Mouse (Mus musculus) frontal cortex, postnatal 36 days (tissue): ENCODE results near the gene Ino80e.
A peak's percentile ranks its signal among the peaks of the same experiment; 100 is the strongest.

Source experiments
- DNase-seq, 2 experiments: peaks; one replicate each; pipeline ENCODE4 v3.0.0; 2022; ENCODE audit warnings: low spot score in 2 of 2

Gene Ino80e

DNA sequence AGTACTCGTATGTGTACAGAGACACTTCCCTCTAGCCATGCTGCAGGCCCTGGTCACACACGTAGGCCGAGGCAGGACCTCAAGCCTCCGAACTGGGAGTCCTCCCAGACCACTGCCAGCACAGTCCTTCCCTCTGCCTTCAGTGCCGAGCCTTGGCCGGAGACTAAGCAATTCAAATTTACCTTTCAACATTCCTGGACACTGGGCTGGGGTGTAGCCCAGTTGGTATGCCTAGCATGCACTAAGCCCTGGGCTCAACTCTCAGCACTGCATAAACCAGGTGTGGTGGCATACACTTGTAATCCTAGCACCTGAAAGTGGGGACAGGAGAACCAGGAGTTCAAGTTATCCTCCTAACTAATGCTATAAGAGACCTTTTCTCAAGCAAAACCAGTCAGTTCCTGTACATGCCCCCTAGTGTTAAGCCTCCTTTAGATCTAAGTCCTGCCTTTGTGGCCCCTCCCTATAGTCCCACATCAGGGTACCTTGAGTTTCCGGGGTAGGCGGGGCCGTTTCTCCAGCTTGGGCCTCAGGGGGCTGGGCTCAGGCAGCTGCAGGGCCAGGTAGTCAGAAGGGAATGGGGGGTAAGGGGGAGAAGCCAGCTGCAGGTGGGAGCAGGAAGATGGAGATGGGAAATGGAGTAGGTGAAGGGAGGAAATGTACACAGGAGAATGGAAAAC is 5.3 kb downstream of the Ino80e start:
- DNase-seq: no peak

DNA sequence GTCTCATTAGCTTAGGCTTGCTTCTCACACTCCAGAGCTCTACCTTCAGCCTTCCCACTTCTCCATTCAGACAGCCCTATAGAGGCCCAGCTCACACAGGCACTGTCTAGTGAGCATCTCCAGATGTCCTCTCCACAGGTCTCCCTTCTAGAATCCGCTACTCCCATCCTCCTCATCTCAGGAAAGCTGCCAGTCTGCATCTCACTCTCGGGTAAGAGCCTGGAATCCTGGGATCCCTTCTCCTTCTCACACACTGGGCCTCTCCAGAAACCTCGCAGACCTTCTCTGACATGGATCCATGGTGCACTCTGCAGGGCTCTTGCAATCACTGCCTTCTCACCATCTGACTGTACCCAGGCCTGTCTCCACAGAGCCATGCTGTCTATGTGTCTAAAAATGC is 6.5 kb downstream of the Ino80e start:
- DNase-seq: no peak

DNA sequence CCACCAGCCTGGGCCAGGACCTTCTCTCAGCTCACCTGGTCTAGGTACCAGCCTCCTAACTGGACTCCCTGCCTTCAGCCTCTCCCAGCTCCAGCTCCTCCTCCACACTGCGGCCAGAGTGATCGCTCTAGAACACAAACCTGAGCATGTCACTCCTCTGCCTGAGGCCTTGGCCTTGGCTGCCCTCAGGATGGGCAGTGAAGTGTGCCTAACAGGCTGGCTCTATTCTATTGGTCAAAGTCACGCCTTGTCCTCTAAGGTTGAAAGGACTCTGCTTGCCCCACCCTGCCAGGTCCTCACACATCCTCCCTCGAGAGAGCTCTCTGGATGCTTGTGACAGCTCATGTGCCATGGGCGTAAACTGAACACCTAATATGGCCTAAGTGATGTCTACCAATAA is 8.7 kb downstream of the Ino80e start:
- no peak for DNase-seq

DNA sequence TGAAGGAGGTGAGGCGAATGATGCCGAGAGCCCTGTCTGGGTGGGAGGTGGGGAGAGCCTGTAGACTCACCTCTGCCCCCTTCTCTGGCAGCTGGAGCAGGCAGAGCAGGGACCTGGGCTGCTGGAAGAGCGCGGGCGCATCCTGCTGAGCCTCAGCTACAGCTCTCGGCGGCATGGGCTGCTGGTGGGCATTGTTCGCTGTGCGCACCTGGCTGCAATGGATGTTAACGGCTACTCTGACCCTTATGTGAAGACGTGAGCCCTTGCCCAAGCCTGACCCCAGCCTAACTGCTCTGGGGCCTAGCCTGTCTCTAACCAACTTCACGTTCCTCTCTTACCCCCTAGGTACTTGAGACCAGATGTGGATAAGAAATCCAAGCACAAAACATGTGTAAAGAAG is 11.0 kb downstream of the Ino80e start:
- DNase-seq: no peak

DNA sequence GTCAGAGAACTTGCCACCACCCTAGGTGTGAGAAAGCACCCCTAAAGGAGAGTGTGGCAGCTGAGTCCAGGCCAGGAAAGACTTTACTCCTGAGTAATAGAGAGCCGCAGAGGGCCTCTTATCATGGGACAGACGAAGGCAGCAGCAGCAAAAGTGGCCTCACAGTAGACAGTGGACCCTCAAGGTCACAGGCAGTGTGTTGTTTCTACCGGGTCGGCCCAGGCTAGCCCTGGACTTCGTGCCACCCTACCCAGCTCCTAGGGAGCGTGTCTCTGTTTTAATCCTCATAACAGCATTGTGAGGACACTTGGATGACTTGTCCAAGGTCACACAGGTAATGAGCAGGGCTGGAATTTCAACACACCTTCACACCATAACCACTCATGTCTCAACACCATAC is 12.0 kb downstream of the Ino80e start:
- DNase-seq: no peak

DNA sequence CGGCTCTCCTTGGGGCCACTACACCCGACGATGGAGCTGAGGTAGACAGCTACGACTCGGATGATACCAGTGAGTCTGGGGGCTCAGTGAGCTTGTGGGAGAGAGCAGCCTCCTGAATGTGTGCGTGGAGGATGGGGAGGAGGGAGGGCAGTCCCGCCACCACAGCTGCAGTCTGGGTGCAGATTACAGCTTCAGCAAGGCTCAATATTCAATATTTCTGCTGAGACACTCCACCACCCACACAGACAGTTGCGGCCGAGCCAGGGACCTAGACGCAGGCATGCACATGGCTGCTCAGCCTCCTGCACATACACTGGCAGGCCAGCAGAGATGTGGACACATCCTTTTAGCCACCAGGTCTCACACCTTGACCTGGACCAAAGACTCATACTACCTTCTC is 13.4 kb downstream of the Ino80e start:
- peak; percentile 54 to 63 for DNase-seq

DNA sequence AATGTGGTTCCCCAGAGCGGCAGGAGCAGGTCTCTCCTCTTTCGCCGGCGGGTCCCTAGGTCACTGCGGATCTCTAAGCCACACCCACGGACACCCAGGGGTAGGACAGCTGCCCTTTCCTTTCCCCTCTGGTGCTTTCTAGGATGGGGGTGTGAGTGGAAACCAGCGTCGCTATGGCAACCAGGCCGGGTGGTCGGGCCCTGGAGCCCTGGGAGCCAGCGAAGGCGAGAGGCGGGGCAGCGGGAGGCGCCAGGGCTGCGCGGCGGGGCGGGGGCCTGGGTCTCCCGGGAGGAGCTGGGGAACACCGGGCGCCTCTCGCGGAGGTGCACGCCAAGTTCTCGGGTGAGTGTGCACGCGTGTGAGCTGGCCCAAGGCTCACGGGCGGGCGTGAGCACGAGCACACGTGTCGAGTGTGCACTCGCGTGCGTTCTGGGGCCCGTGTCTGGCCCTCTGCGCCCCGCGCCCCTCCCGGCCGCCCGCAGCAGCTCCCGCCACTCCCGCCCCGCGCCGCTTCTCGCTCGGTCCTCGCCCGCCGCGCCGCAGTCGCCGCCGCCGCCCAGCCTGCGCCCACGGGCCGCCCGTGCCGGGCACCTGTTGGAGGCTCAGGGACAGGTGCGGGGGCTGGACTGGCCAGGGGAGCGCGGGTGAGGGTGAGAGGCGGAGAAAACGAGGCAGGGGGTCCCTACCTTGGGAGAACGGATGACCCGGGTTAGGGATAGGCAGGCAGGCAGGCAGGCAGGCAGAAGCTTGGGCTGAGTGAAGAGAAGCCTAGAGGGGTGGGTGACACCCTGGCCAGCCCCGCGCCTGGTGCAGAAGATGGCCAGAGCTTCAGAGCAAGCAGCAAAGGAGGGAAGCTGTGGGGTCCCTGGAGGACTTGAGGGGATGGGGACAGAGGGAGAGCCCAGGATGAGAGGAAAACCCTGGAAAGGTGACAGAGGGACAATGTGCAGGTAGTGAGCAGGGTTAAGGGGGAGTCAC is 14.5 kb downstream of the Ino80e start:
- DNase-seq: no peak

DNA sequence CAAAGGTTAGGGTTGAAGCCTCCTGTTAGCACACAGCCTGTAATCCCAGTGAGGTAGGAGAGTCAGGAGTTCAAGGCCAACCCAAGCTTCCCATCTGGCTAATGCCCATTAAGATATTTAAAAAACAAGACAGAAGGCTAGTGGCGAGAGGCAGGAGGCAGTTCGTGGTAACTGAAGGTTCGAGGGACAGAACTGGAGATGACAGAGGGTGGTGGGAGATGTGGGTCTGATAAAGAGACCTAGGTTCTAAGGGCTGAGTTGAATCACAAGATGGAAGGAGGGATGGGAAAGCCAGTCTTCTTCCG is 15.1 kb downstream of the Ino80e start, which contains the start of gene Doc2a:
Gene Doc2a, plus strand, starts transcription at position 301 of the 305 bp plus-strand sequence.
- no peak for DNase-seq

DNA sequence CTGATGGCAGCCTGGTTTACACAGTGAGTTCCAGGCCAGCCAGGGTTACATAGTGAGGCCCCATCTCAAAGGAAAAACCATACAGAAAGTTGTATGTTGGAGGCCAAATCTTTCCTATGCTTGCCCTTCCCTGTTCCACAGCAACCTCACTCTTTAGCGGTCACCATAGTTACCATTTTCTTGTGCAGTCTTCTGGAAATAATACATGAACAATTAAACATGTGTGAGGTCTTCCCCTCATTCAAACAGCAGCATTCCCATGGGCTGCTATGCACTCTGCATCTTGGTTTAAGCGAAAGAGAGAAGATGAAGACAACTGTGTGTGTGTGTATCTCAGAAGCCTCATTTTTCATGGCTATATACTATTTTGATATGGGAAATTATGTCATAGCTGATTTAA is 16.7 kb downstream of the Ino80e start:
- no peak for DNase-seq

DNA sequence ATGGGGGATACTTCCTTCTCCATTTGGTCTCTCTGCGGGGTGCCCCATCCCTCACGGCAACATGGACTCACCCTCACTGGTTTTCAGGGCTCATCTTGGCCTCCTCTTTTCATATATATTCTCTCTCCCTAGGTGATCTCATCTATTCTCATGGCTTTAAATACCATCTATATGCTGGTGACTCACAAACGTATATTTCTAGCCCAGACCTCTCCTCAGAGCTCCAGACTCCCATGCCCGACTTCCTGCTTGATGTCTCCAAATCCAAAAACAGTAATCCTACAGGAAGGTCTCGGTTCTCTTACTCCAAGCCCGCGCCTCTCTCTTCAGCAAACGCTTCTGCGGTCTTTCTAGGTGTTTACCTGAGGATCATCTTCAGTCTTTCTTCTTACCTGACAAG is 18.9 kb downstream of the Ino80e start:
- DNase-seq: no peak

DNA sequence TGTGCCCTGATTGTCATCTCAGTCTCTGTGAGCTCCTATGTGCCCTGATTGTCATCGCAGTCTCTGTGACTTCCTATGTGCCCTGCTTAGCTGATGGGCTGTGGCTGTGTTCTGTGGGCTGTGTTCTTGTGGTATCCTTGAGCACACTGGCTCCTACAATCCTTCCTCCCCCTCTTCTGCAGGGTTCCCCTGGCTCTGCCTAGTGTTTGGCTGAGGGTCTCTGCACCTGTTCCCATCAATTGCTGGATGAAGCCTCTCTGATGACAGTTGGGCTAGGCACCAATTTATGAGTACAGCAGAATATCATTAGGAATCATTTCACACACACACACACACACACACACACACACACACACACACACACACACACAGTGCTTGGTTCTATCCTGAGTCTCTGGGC is 28.9 kb downstream of the Ino80e start:
- no peak for DNase-seq

DNA sequence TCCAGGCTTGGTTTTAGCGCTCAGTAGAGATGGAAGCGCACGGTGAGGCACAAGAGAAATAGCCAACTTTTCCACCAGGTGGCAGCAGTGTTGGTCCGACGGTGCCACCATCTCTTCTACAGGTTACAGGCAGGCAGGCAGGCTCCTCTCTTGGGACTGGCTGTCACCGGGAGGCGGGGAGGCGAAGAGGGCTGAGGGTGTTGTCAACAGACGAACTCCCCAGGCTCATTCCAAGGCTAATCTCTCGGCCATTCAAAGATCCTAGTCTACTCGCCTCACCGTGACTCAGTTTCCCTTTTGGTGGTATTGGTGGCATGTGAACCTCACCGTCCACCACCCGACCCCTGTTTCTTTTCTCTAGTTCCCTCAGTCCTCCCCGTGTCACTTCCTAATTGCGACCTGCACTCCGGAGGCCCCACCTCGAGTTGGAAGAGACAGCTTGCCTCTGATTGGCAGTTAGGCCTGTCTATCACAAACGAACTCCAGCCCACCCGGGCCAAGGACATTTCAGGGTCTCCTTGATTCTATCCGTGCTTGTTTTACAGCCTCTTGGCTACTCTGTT is 30.1 kb downstream of the Ino80e start:
- DNase-seq: peak; percentile 70 to 84

DNA sequence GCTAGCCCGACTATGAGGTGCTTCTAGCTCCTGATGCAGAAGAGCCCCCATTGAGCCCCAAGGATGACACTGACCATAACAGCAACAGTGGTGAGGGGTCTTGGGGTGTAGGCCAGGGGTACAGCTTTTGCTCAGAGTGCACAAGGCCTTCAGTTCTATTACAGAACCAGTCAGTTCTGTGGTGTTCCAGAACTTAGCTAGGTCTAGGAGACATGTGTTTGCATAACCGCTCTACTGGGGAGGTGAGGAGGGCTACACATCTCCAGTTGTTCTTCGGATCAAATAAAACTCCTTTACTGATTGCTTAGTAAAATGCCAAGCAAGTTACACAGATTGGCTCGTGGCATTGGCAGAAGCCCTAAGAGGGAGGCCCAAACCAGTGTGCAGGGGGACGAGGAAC is 30.6 kb downstream of the Ino80e start, which contains the start of gene 4930451I11Rik:
Gene 4930451I11Rik, minus strand, starts transcription at position 101 of the 400 bp plus-strand sequence.
- no peak for DNase-seq

DNA sequence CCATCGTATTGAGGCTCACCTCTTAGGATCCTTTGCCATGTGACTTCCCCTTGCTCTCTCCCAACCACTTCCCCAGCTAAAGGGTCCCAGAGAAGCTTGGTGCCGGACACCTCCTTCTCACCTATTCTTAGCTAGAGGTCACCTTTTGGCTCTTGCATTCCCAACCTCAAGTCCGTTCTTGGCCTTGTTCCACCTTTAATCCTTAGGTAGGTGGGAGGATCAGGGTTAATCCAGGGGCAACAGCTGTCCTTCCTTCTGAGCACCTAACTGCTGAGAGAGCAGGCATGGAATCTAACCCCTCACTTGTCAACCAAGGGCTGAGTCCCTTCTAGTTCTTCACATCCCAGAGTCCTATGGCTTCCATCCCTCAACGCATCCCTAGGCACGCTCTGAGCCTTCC is 36.2 kb downstream of the Ino80e start:
- no peak for DNase-seq

DNA sequence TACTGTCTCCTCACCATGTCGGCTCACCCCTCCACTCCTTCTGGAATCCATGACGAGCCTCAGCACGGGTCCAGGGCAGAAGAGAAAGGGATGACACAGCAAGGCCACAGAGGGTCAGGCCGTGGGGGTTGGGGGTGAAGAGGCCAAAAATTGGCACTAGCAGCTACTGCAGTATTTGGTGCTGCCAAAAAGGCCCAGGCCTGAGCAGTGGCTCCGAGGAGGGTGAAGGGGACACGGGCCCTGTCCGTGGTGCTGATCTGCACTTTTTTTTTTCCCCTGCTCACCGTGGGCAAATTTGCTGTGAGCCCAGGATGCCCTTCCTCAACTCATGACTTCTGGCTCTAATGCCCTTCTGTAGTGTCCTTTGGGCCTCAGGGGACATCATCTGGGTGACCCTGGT is 36.8 kb downstream of the Ino80e start:
- DNase-seq: no peak

DNA sequence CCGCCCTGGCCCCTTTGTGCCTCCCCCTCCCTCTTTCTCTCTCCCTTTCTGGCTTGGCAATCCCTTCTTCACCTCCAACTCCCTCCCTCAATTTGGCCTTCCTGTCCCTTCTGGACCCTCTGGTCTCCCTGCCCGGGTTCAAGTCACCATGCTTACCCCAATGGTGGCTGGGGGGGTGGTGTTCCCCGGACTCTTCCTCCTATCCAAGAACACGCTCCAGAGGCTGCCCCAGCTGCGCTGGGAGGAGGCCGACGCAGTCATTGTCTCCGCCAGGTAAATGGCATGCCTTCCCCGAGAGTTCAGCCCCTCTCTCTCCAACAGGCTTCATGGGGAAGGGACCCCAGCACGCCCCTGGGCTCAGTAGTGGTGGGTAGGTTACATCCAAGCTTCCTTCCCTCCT is 38.2 kb downstream of the Ino80e start:
- DNase-seq: no peak

DNA sequence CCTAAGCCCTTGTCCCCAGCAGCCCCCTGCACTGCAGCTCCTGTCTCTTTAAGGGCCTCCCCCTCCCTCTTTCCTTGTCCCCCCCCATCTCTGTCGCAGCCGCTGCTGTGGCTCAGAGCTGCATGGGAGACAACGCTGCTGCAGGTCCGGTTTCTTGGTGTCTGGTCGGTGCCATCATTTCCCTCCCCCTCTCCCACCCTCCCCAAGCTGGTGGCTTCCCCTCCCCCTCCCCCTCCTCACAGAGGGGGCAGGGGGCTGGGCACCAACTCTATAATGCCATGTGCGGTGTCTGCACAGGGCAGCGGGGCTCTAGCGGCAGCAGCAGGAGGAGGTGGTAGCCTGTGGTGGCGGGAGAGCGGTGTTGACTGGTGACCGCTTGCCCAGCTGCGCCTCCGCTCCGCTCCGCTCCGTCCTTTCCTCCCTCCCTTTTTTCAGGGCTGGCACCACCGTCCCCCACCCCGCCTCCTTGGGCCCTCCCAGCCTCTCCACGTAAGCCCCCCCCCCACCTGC is 38.9 kb downstream of the Ino80e start:
- peak in 1 of 2 experiments; percentile 25 for DNase-seq

DNA sequence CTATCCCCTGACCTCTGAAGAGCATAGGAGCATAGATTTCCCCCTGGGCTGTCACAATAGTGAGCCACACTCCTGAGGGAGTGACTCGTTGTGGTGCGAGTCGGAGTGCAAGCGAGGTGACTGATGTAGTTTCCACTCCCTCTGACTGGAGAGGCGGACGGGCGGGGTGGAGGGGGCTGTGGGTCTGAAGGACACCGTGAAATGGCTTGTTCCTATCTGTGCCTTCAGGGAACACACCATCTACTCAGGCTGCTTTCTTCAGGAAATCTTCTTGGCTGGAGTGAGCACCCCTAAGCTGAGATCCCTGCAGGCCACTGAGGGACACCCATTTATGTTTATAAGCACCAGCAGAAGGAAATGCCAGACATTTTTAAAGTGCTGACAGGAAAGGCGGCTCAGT is 39.4 kb downstream of the Ino80e start:
- peak in 1 of 2 experiments; percentile 36 for DNase-seq

DNA sequence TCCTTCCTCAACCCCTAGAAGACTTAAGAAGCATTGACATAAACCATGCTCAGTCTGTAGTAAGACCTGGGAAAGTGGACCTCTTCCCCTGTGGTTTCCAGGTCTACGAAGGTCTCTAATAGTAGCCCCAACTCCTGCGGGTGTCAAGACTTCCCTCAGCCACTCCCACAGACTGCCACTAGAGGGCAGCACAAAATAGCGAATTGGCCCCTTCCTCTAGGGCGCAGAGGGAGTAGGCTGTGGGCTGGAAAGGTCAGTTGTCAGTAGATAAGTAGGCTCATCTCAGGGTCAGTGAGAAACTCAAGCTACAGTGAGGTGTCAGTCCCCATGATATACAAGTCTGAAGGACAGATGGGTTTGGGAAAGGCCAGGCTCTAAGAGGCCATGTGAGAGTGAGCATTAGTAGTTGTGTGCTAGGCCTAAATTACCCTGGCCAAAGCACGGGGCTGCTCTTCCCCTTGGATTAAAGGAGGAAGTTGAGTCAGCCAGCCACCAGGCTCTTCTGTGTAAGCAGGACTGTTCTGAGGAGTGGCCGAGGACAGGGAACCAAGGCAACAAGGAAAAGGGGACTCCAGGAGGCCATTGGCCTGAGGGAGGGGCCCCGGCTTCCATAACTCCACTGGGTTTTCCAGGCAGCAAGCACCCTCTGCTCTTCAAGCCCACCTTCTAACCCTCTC is 40.2 kb downstream of the Ino80e start:
- peak; percentile 76 to 82 for DNase-seq

DNA sequence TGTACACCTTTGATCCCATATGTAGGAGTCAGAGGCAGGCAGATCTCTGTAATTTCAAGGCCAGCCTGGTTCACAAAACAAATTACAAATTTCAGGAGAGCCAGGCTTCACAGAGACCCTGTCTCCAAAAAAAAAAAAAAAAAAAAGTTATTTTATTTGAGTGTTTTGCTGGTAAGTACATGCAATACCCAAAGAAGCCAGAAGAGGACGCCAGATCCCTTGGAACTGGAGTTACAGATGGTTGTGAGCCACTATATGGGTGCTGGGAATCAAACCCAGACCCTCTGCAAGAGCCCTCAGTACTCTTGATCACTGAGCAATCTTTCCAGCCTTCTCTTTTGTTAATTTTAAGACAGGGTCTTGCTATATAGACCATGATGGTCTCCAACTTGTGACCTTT is 43.4 kb downstream of the Ino80e start:
- DNase-seq: no peak

DNA sequence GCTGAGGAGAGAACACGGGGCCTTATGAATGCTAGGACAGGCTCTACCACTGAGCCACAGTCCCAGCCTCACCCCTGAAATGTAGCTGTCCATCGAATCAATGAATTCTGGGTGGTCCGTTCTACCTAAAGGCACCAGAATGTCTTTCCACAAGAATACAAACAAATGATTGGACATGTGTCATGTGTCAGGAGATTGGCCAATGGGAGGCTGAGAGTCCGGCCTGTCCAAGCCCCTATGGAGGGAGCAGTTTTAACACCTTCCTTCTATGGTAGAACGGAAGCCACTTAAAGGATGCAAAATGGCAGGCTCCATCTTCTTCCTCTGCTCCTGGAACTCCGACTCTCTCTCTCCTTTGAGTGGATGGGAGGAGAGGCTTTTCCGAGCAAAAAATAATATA is 44.6 kb downstream of the Ino80e start:
- no peak for DNase-seq

DNA sequence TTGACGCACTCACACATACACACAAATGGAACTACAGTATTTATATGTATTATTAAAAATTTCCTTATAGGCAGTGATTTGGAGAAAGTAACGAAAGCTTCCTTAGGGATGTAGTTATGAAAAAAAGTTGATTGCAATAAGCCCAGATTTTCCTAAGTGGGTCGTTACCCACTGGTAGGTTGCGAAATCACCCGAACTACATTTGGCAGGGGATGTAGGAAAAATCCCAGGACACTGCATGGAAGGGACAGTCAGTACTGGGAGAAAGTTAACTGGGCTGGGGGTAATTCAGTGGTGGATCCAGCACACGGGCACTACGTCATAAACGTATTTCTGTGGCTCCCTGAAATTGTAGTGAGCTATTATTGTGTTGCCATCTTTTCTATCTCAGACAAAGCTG is 45.7 kb downstream of the Ino80e start:
- DNase-seq: no peak
